Mouse (Mus musculus) neural tube, embryonic 13.5 days (tissue): ENCODE data around the gene Cfap100. TPM values are rescaled to one million over a fixed set of nuclear protein-coding genes. Genes with fewer than 3 reads are reported as not detected.

Source experiments
- ATAC-seq: fragments of 200-750 bp; cut with Nextera tagmentation; 2 replicates; pipeline ENCODE4 v1.8.0; 2017; ENCODE audit warnings: low read depth, mild to moderate bottlenecking, moderate TSS enrichment, moderate library complexity
- H3K27ac ChIP-seq: fragments of 300-500 bp; sonication (generic); replicated peaks from 2 replicates; pipeline ENCODE4 v1.5.1; 2015; ENCODE audit warnings: moderate library complexity, mild to moderate bottlenecking, inconsistent platforms
- H3K27me3 ChIP-seq: fragments of 300-500 bp; sonication (generic); 2 replicates; pipeline ENCODE4 v1.6.1; 2015; ENCODE audit warnings: mild to moderate bottlenecking, inconsistent platforms
- H3K36me3 ChIP-seq: fragments of 300-500 bp; sonication (generic); 2 replicates; pipeline ENCODE4 v1.6.1; 2015; ENCODE audit warnings: mild to moderate bottlenecking, inconsistent platforms
- H3K4me1 ChIP-seq: fragments of 300-500 bp; sonication (generic); replicated peaks from 2 replicates; pipeline ENCODE4 v1.6.1; 2015; ENCODE audit warnings: inconsistent platforms
- H3K4me2 ChIP-seq: fragments of 300-500 bp; sonication (generic); 2 replicates; pipeline ENCODE4 v1.6.1; 2015; ENCODE audit warnings: inconsistent platforms, mild to moderate bottlenecking, moderate library complexity
- H3K4me3 ChIP-seq: fragments of 300-500 bp; sonication (generic); 2 replicates; pipeline ENCODE4 v1.5.1; 2015; ENCODE audit warnings: mild to moderate bottlenecking, inconsistent platforms
- H3K9ac ChIP-seq: fragments of 300-500 bp; sonication (generic); 2 replicates; pipeline ENCODE4 v1.6.1; 2015; ENCODE audit warnings: moderate library complexity, mild to moderate bottlenecking, inconsistent platforms
- H3K9me3 ChIP-seq: fragments of 300-500 bp; sonication (generic); 2 replicates; pipeline ENCODE4 v1.6.1; 2016; ENCODE audit warnings: inconsistent platforms
- WGBS: fragments of 180-500 bp; shearing (Covaris S2); methylation state at CpG from one replicate; pipeline ENCODE4 v1.1.7; 2015; 5-methylcytosine and 5-hydroxymethylcytosine counted together
- polyA plus RNA-seq: library from polyadenylated mRNA; unstranded; fragments of >200 nt; fragmentation: Nextera tagmentation; extraction: Ambion mirVana; gene quantifications from 2 replicates; pipeline ENCODE4 v1.2.1, GENCODE M21; 2015

Gene Cfap100
- polyA plus RNA-seq, 1 experiment from 2014 or later: 6.6 TPM

- no peak overlapping the region for H3K4me2 ChIP-seq
- WGBS: 75% methylated on average over 7 of the region's 7 CpGs
- H3K36me3 ChIP-seq: 0 out of 2 replicates have a peak, but pooled peaks cover under 1% of the 10 kb centered on the region
- no peaks in the 10 kb centered on the region for H3K27me3 ChIP-seq
- H3K27ac ChIP-seq: no peak overlapping the region
- H3K4me3 ChIP-seq: no peak overlapping the region
- H3K4me1 ChIP-seq: no peaks in the 10 kb centered on the region
- no peak overlapping the region for H3K9ac ChIP-seq
- no peak for ATAC-seq
- no peaks in the 10 kb centered on the region for H3K9me3 ChIP-seq
Observed at GRCm38 (mm10) chr6:90411926-90412325, 16.7 kb downstream of the Cfap100 start.

DNA sequence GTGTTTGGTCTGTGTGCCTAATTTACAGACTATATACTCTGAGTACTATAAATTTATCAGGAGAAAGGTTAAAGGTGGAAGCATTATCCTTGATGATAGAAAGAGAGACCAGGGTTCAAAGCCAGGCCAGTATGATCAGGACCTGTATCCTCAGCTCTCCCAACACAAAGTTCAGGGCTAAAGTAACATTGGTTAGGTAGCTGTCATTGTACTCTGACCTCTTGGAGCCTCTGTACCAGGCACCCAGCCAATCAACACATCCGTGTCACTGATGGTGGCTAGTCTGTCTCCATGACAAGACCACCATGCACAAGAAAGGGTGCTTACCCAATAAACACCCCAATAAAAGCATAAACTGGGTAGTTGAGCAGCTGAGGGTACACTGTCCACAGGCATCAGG, 17.6 kb downstream of the Cfap100 start:
- Histone ChIP-seq H3K9me3 (no peaks in the 10 kb centered on the region), H3K4me3 (no peak overlapping the region), H3K36me3 (peaks cover 6% of the 10 kb centered on the region; the same call in 1 of the 2 replicates), H3K4me1 (no peaks in the 10 kb centered on the region), H3K9ac (no peak overlapping the region), H3K27me3 (no peaks in the 10 kb centered on the region), H3K27ac (no peak overlapping the region), H3K4me2 (no peak overlapping the region)
- WGBS: 62% methylated on average over 1 of the region's 1 CpGs
- ATAC-seq: no peak

DNA sequence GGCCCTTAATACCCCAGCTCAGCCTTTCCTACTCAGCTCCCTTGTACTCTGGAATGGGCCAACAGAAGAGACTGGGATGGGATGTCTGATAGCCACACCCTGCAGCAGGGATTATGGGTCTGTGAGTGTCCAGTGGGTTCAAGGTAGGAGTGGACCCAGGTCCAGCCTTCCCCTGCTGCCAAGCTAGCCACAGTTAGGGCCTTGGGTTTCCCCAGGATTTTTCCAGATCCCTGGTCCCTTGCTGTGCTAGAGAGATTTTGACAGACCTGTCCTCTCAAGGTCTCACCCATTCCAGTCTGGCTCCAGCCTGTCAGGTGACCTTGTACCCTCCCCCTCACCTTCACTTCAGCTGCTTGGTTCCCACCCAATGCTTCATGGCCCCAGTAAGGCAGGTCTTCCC, 20.0 kb downstream of the Cfap100 start:
- no peak overlapping the region for H3K27ac ChIP-seq
- H3K4me3 ChIP-seq: no peak overlapping the region
- no peak for ATAC-seq
- peaks cover 29% of the 10 kb centered on the region for H3K36me3 ChIP-seq
- no peaks in the 10 kb centered on the region for H3K9me3 ChIP-seq
- H3K9ac ChIP-seq: no peak overlapping the region
- no peak overlapping the region for H3K4me2 ChIP-seq
- H3K27me3 ChIP-seq: no peaks in the 10 kb centered on the region
- H3K4me1 ChIP-seq: no peaks in the 10 kb centered on the region

- H3K27me3 ChIP-seq: no peaks in the 10 kb centered on the region
- H3K36me3 ChIP-seq: peaks cover 63% of the 10 kb centered on the region
- no peak for ATAC-seq
- no peak overlapping the region for H3K4me3 ChIP-seq
- H3K4me1 ChIP-seq: no peaks in the 10 kb centered on the region
- no peak overlapping the region for H3K9ac ChIP-seq
- WGBS: 85% methylated on average over 3 of the region's 3 CpGs
- H3K9me3 ChIP-seq: no peaks in the 10 kb centered on the region
- no peak overlapping the region for H3K27ac ChIP-seq
- no peak overlapping the region for H3K4me2 ChIP-seq
Observed at GRCm38 (mm10) chr6:90397291-90397690, 31.3 kb downstream of the Cfap100 start.

DNA sequence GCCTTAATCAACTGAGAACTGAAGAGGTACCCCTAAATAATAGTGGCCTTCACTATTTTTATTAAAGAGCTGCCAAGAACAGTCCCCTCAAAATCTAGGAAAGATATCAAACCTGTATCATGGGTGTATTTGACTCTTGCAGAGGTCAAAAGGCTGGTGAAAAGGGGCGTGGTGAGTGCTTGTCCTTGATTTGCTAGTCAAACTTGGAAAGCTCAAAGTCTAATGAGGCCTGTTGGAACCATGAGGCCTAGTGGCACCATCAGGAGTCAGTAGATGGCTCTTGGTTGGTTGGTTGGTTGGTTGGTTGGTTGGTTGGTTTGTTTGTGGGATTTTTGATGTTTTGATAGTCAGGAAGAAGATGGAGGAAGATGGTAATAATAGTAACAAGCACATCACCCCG, 32.8 kb downstream of the Cfap100 start:
- no peak overlapping the region for H3K4me2 ChIP-seq
- no peak for ATAC-seq
- no peak overlapping the region for H3K4me3 ChIP-seq
- 97% methylated on average over 2 of the region's 2 CpGs for WGBS
- H3K27me3 ChIP-seq: no peaks in the 10 kb centered on the region
- H3K36me3 ChIP-seq: peaks cover 63% of the 10 kb centered on the region
- no peaks in the 10 kb centered on the region for H3K9me3 ChIP-seq
- no peaks in the 10 kb centered on the region for H3K4me1 ChIP-seq
- no peak overlapping the region for H3K9ac ChIP-seq
- H3K27ac ChIP-seq: no peak overlapping the region

DNA sequence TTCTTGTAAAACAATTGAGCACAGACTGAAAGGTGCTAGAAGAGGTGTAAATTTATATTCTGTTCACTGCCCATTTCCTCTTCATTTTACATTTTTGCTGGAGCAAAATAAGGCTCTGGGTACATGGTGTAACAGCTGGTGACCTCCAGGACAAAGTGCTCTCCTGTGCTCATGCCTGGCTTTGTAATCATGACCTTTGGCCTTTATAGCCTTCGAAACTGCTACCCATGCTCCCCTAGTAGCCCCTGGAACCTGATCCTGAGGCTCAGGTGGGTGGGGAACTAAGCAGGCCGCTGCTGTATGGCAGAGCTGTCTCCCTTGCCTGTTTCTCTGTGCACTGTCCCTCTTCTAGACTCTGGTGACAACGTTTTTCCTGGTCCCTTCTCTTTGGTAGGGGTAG, 34.6 kb downstream of the Cfap100 start:
- H3K4me1 ChIP-seq: no peaks in the 10 kb centered on the region
- H3K4me3 ChIP-seq: no peak overlapping the region
- no peaks in the 10 kb centered on the region for H3K9me3 ChIP-seq
- WGBS: 67% methylated on average over 3 of the region's 3 CpGs
- no peak for ATAC-seq
- no peaks in the 10 kb centered on the region for H3K27me3 ChIP-seq
- H3K36me3 ChIP-seq: peaks cover 60% of the 10 kb centered on the region
- no peak overlapping the region for H3K27ac ChIP-seq
- no peak overlapping the region for H3K4me2 ChIP-seq
- H3K9ac ChIP-seq: no peak overlapping the region

GRCm38 (mm10) chr6:90390629-90391028, 38.0 kb downstream of the Cfap100 start:
- 93% methylated on average over 4 of the region's 4 CpGs for WGBS
- no peak for ATAC-seq
- H3K9ac ChIP-seq: no peak overlapping the region
- peaks cover 79% of the 10 kb centered on the region for H3K36me3 ChIP-seq
- H3K4me3 ChIP-seq: no peak overlapping the region
- no peaks in the 10 kb centered on the region for H3K4me1 ChIP-seq
- H3K27me3 ChIP-seq: no peaks in the 10 kb centered on the region
- no peak overlapping the region for H3K4me2 ChIP-seq
- H3K9me3 ChIP-seq: no peaks in the 10 kb centered on the region
- no peak overlapping the region for H3K27ac ChIP-seq

- no peak overlapping the region for H3K9ac ChIP-seq
- H3K9me3 ChIP-seq: no peaks in the 10 kb centered on the region
- H3K4me3 ChIP-seq: no peak overlapping the region
- 76% methylated on average over 2 of the region's 2 CpGs for WGBS
- H3K4me1 ChIP-seq: no peaks in the 10 kb centered on the region
- no peaks in the 10 kb centered on the region for H3K27me3 ChIP-seq
- peaks cover 90% of the 10 kb centered on the region for H3K36me3 ChIP-seq
- H3K27ac ChIP-seq: no peak overlapping the region
- ATAC-seq: no peak
- H3K4me2 ChIP-seq: no peak overlapping the region
Observed at GRCm38 (mm10) chr6:90381465-90381864, 47.1 kb downstream of the Cfap100 start.

GRCm38 (mm10) chr6:90377708-90378107, 50.9 kb downstream of the Cfap100 start:
- Histone ChIP-seq H3K27ac (no peak overlapping the region), H3K4me3 (no peak overlapping the region), H3K4me1 (peaks cover 5% of the 10 kb centered on the region), H3K4me2 (no peak overlapping the region), H3K9me3 (no peaks in the 10 kb centered on the region), H3K9ac (no peak overlapping the region), H3K36me3 (peaks cover 93% of the 10 kb centered on the region), H3K27me3 (no peaks in the 10 kb centered on the region)
- WGBS: 96% methylated on average over 2 of the region's 2 CpGs
- no peak for ATAC-seq

GRCm38 (mm10) chr6:90374647-90375046, 54.0 kb downstream of the Cfap100 start:
- H3K9me3 ChIP-seq: no peaks in the 10 kb centered on the region
- H3K27ac ChIP-seq: no peak overlapping the region
- H3K4me1 ChIP-seq: peaks cover 28% of the 10 kb centered on the region
- H3K9ac ChIP-seq: no peak overlapping the region
- H3K27me3 ChIP-seq: no peaks in the 10 kb centered on the region
- peaks cover 68% of the 10 kb centered on the region for H3K36me3 ChIP-seq
- ATAC-seq: no peak
- H3K4me2 ChIP-seq: no peak overlapping the region
- no peak overlapping the region for H3K4me3 ChIP-seq
- WGBS: 89% methylated on average over 4 of the region's 4 CpGs

GRCm38 (mm10) chr6:90369725-90370553, 58.7 kb downstream of the Cfap100 start:
- Histone ChIP-seq H3K4me2 (peak overlapping the region; percentile 98), H3K27me3 (no peaks in the 10 kb centered on the region), H3K27ac (peak overlapping the region; percentile 90), H3K4me1 (peaks cover 28% of the 10 kb centered on the region), H3K9ac (peak overlapping the region; percentile 94), H3K36me3 (peaks cover 28% of the 10 kb centered on the region), H3K9me3 (no peaks in the 10 kb centered on the region), H3K4me3 (peak overlapping the region; percentile 97)
- 2% methylated on average over 82 of the region's 98 CpGs for WGBS
- ATAC-seq: peak; percentile 87

DNA sequence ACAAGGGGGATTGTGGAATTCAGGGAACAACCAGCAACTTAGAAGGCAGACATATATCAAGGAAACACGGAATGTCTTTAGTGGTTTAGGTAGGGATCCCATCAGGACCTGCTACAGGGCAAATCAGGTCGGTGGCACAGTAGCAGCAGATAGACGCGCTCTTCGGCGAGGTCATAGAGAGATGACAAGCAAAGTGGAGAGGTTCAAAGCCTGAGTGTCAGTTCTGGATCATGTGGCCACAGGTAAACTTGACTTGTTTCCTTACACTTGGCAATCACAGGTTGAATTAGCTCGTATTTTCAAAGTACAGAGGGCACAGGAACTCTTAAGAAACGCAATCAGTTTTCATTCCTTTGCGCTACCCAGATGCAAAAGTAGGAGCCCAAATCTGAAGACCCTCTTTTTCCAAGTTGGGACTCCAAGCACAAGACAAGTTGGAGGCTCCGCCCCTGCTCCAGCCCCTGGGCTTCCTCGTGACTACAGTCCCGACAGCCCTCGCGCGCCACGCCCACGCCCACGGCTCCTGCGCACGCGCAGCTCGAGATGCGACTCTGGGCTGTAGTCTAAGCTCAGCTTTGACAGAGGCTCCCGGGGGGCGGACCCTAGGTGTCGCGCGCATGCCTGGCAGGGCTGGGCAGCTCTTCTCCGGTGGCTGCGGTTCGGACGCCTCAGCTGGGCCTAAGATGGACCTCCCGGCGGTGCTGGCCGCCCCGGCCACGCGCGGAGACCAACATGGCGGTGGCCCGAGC, 59.4 kb downstream of the Cfap100 start, which contains the start of gene Zxdc:
TSS of gene Zxdc (plus strand) at position 517 of the 749 bp plus-strand sequence.
- WGBS: 6% methylated on average over 41 of the region's 41 CpGs
- Histone ChIP-seq H3K27ac (peak within 1 kb of the TSS; percentile 90), H3K27me3 (no peaks in the 10 kb centered on the region), H3K36me3 (peaks cover 20% of the 10 kb centered on the region), H3K4me3 (peak within 1 kb of the TSS; percentile 97), H3K9ac (peak within 1 kb of the TSS; percentile 94), H3K4me1 (peaks cover 28% of the 10 kb centered on the region), H3K9me3 (no peaks in the 10 kb centered on the region), H3K4me2 (peak within 1 kb of the TSS; percentile 98)
- peak; percentile 98 for ATAC-seq
